Comparison of ENCODE assay signal across 12 mouse cellular contexts in the genomic region with DNA sequence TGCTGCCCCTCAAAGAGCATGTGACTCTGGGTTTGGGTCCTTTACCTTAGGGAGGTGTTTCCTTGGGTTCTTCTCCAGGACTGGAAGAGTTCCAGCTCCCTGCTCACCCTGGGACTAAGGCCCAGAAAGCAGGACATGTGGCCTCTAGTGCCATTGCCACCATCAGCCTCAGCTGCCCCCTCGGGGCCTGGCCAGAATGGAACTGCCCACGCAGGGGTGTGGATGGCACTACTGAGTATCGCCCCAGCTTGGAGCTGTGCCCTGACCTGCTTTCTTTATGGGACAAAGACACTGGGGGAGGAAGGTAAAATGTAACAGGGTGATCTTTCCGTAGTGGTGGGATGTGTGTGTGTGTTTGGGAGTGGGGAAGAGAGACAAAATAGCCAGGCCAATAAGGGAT. TPM values are rescaled to one million over a fixed set of nuclear protein-coding genes. Genes with fewer than 3 reads are reported as not detected.
DNase-seq lines count a peak whose midpoint lies in the region; ATAC-seq lines count a peak whose summit lies in the region.
"Had no signal": no experiment of that assay in that cellular context is flagged by ENCODE, and none has a peak within 500 bp of the region (broad histone marks: within the 10 kb centered on the region; RNA-seq: fewer than 3 reads in every experiment).

No protein-coding gene starts in this region.

- no peak overlapping the region for H3K9ac ChIP-seq in kidney, embryonic 15.5 days
- no peak overlapping the region for H3K9ac ChIP-seq in intestine, embryonic 15.5 days

- peak overlapping the region; percentile 81 for H3K27ac ChIP-seq in kidney, embryonic 15.5 days
- H3K27ac ChIP-seq in intestine, embryonic 15.5 days = peak overlapping the region; percentile 77

- DNase-seq in kidney, postnatal 14 days = no peak
- peak; percentile 40 for DNase-seq in cerebellum, adult 11-12 months
- DNase-seq in cerebellum, adult 9-11 months = peak; percentile 34
- DNase-seq in spleen, postnatal 10 days (ENCODE audit: low spot score in 2 of 2) = no peak
- no peak for DNase-seq in layer of hippocampus, adult 11-12 months (ENCODE audit: low spot score)
- DNase-seq in urinary bladder, postnatal 14 days (ENCODE audit: low spot score) = no peak
- DNase-seq: gastrocnemius, postnatal 14 days; layer of hippocampus, postnatal 36 days had no signal

- WGBS in kidney, embryonic 15.5 days = 67% methylated on average over 4 of the region's 4 CpGs
- WGBS in intestine, embryonic 15.5 days = 77% methylated on average over 4 of the region's 4 CpGs

- no peak for ATAC-seq in kidney, embryonic 15.5 days (replicated peaks; ENCODE audit: low FRiP score)
- ATAC-seq in intestine, embryonic 15.5 days = no peak
- ATAC-seq: activated CD4-positive, CD25-positive, alpha-beta regulatory T cell, adult 4 months; midbrain, embryonic 16.5 days had no signal

- no peak overlapping the region for H3K4me3 ChIP-seq in kidney, embryonic 15.5 days (replicated peaks)
- no peak overlapping the region for H3K4me3 ChIP-seq in intestine, embryonic 15.5 days (replicated peaks)

- no peak overlapping the region for H3K4me2 ChIP-seq in kidney, embryonic 15.5 days
- H3K4me2 ChIP-seq in intestine, embryonic 15.5 days (replicated peaks) = no peak overlapping the region

- H3K9me3 ChIP-seq in kidney, embryonic 15.5 days (replicated peaks) = peaks cover 9% of the 10 kb centered on the region; the same call in 1 of the 2 replicates
- H3K9me3 ChIP-seq in intestine, embryonic 15.5 days = 0 out of 2 replicates have a peak, but pooled peaks cover 8% of the 10 kb centered on the region

- 0 out of 2 replicates have a peak, but pooled peaks cover 9% of the 10 kb centered on the region for H3K36me3 ChIP-seq in kidney, embryonic 15.5 days
- H3K36me3 ChIP-seq in intestine, embryonic 15.5 days = no peaks in the 10 kb centered on the region

- peaks cover 27% of the 10 kb centered on the region for H3K4me1 ChIP-seq in kidney, embryonic 15.5 days
- peaks cover 22% of the 10 kb centered on the region for H3K4me1 ChIP-seq in intestine, embryonic 15.5 days (replicated peaks)

- H3K27me3 ChIP-seq in kidney, embryonic 15.5 days = no peaks in the 10 kb centered on the region
- H3K27me3 ChIP-seq in intestine, embryonic 15.5 days (replicated peaks) = no peaks in the 10 kb centered on the region

RNA-seq across cellular contexts. Expression of gene Col13a1, which starts 59.4 kb away (rescaled TPM):
- polyA plus RNA-seq in kidney, embryonic 15.5 days (2015; fragmentation: Nextera tagmentation; extraction: Ambion mirVana) = 6.0 and 6.8 TPM in 2 replicates
- 6.9 and 7.1 TPM in 2 replicates for polyA plus RNA-seq in intestine, embryonic 15.5 days (2015; fragmentation: Nextera tagmentation; extraction: Ambion mirVana)
- polyA plus RNA-seq: activated CD4-positive, CD25-positive, alpha-beta regulatory T cell, adult 4 months had no signal

Comparison
In these comparisons a context has a peak if more than half of its experiments do, and no peak if none do; other contexts are left out.
1. DNase-seq: peak in cerebellum, adult 11-12 months (single experiment) and cerebellum, adult 9-11 months (single experiment); none in kidney, postnatal 14 days (single experiment), spleen, postnatal 10 days (0 of 2), layer of hippocampus, adult 11-12 months (single experiment) and urinary bladder, postnatal 14 days (single experiment).